Mouse (Mus musculus) liver, embryonic 14.5 days (tissue): ENCODE data around the gene Marf1. TPM values are rescaled to one million over a fixed set of nuclear protein-coding genes. Genes with fewer than 3 reads are reported as not detected.

Source experiments
- ATAC-seq: fragments of 200-750 bp; cut with Nextera tagmentation; 2 replicates; pipeline ENCODE4 v1.8.0; 2017; ENCODE audit warnings: moderate number of reproducible peaks, mild to moderate bottlenecking, moderate library complexity; ENCODE audit not compliant: insufficient read depth
- DNase-seq, 3 experiments: peaks; one replicate each; pipeline ENCODE4 v3.0.0-alpha.2; 2012 to 2013; ENCODE audit warnings: low read depth in 3 of 3, low spot score in 3 of 3
- H3K27ac ChIP-seq: fragments of 300-500 bp; sonication (generic); 2 replicates; pipeline ENCODE4 v1.5.1; 2014; ENCODE audit warnings: moderate library complexity, mild to moderate bottlenecking, control low read depth, inconsistent platforms
- H3K27me3 ChIP-seq: fragments of 300-500 bp; sonication (generic); 2 replicates; pipeline ENCODE4 v1.6.1; 2014; ENCODE audit warnings: mild to moderate bottlenecking, low read length, moderate library complexity; ENCODE audit not compliant: control insufficient read depth, insufficient read depth
- H3K36me3 ChIP-seq: fragments of 300-500 bp; sonication (generic); replicated peaks from 2 replicates; pipeline ENCODE4 v1.6.1; 2014; ENCODE audit warnings: low read depth; ENCODE audit not compliant: control insufficient read depth, insufficient read depth
- H3K4me1 ChIP-seq, 2 experiments: fragments of 200-500 bp in 1 of 2; fragments of 300-500 bp in 1 of 2; sonication (generic) in 1 of 2; replicated peaks; 2 replicates each; pipeline ENCODE4 v1.6.1; 2012 to 2014; ENCODE audit warnings: antibody characterized with exemption in 1 of 2, inconsistent platforms in 1 of 2, low read length in 1 of 2; ENCODE audit not compliant: control insufficient read depth in 2 of 2, insufficient read depth in 2 of 2
- H3K4me2 ChIP-seq: fragments of 300-500 bp; sonication (generic); 2 replicates; pipeline ENCODE4 v1.6.1; 2014; ENCODE audit warnings: low read depth, mild to moderate bottlenecking, control low read depth, moderate library complexity
- H3K4me3 ChIP-seq, 2 experiments: fragments of 200-500 bp in 1 of 2; fragments of 300-500 bp in 1 of 2; sonication (generic) in 1 of 2; 2 replicates each; pipeline ENCODE4 v1.5.1; 2012 to 2014; ENCODE audit warnings: low read depth in 2 of 2, low read length in 2 of 2, mild to moderate bottlenecking in 2 of 2, control low read depth in 1 of 2, inconsistent platforms in 1 of 2, moderate library complexity in 1 of 2; ENCODE audit not compliant: insufficient read depth in 1 of 2
- H3K9ac ChIP-seq: fragments of 300-500 bp; sonication (generic); replicated peaks from 2 replicates; pipeline ENCODE4 v1.6.1; 2014; ENCODE audit warnings: mild to moderate bottlenecking, control low read depth, moderate library complexity
- H3K9me3 ChIP-seq: fragments of 300-500 bp; sonication (generic); 2 replicates; pipeline ENCODE4 v1.6.1; 2016; ENCODE audit warnings: low read length, mixed read lengths; ENCODE audit not compliant: control insufficient read depth
- CTCF ChIP-seq: IDR thresholded peaks from 2 replicates; pipeline ENCODE4 v1.5.1; 2016; ENCODE audit warnings: antibody characterized with exemption, low read depth, control low read depth
- EP300 ChIP-seq: IDR thresholded peaks from 2 replicates; pipeline ENCODE4 v1.6.1; 2016; ENCODE audit warnings: antibody characterized with exemption, low read depth
- WGBS: fragments of 180-500 bp; shearing (Covaris S2); extraction: QIAGEN DNeasy Blood & Tissue Kit; methylation state at CpG from one replicate; pipeline ENCODE4 v1.1.7; 2014; ENCODE audit not compliant: insufficient replicate concordance; 5-methylcytosine and 5-hydroxymethylcytosine counted together
- polyA plus RNA-seq, 2 experiments: library from polyadenylated mRNA; depleted of rRNA in 1 of 2; stranded (reverse) in 1 of 2; unstranded in 1 of 2; fragments of >200 nt; fragmentation: Nextera tagmentation in 1 of 2; extraction: Ambion mirVana in 1 of 2; gene quantifications; 2 replicates each; pipeline versions ENCODE4 v1.2.1 to v1.2.3; 2012 to 2014

Gene Marf1
- polyA plus RNA-seq, 2 experiments, result 4.7 to 5.9 TPM

DNA sequence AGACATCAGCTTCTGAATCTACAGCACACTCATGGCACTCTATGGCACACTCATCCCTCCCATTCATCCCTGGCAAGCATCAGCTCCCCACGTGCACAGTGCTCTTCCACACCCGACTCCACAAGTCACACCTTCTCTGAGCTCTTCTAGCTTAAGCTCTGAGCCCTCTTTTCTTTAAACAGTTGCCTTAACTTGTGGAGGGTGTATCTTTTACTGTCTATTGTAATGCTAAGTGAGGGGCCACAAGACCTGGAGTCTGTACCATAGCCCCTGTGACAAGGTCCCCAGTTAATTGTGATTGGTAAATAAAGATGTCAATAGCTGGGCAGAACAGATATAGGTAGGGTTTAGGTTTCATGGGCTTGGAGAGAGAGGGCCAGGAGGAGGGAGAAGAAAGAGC, 39.2 kb downstream of the Marf1 start:
- H3K4me2 ChIP-seq, result no peak overlapping the region
- no peak overlapping the region for H3K4me3 ChIP-seq
- DNase-seq, result no peak
- TF ChIP-seq CTCF (no peak), EP300 (no peak)
- H3K9me3 ChIP-seq, result no peaks in the 10 kb centered on the region
- 81% methylated on average over 2 of the region's 2 CpGs for WGBS
- H3K9ac ChIP-seq, result no peak overlapping the region
- H3K27me3 ChIP-seq, result no peaks in the 10 kb centered on the region
- H3K27ac ChIP-seq, result no peak overlapping the region
- no peak for ATAC-seq
- no peaks in the 10 kb centered on the region for H3K4me1 ChIP-seq
- peaks cover 27% of the 10 kb centered on the region for H3K36me3 ChIP-seq

DNA sequence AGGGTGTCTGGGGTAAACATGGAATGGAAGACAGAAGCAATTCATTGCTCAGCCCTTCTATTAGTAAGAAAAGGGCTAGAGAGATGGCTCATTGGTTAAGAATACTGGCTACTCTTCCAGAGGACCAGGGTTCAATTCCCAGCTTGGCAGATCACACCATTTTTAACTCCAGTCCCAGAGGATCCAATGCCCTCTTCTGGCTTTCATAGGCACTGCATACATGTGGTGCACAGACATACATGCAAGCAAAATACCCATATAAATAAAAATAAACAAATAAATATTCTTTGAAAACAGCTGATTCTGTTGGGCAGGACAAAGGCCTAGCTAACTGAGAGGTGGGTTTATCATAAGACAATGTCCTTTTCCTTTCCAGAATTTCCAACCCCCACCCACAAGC, 40.6 kb downstream of the Marf1 start:
- Histone ChIP-seq H3K9me3 (no peaks in the 10 kb centered on the region), H3K36me3 (peaks cover 22% of the 10 kb centered on the region), H3K4me1 (no peaks in the 10 kb centered on the region), H3K9ac (no peak overlapping the region), H3K4me3 (no peak overlapping the region), H3K27ac (no peak overlapping the region), H3K4me2 (no peak overlapping the region), H3K27me3 (no peaks in the 10 kb centered on the region)
- TF ChIP-seq CTCF (peak; percentile 15; the same call in 1 of the 2 replicates), EP300 (no peak)
- DNase-seq (no peak), ATAC-seq (no peak)

GRCm38 (mm10) chr16:14121563-14121962, 41.6 kb downstream of the Marf1 start:
- no peak overlapping the region for H3K4me2 ChIP-seq
- H3K9ac ChIP-seq, result no peak overlapping the region
- no peak overlapping the region for H3K4me3 ChIP-seq
- DNase-seq, result no peak
- H3K4me1 ChIP-seq, result no peaks in the 10 kb centered on the region
- H3K27me3 ChIP-seq, result no peaks in the 10 kb centered on the region
- TF ChIP-seq CTCF (no peak), EP300 (no peak)
- no peaks in the 10 kb centered on the region for H3K9me3 ChIP-seq
- 87% methylated on average over 7 of the region's 7 CpGs for WGBS
- ATAC-seq, result no peak
- no peak overlapping the region for H3K27ac ChIP-seq
- peaks cover 16% of the 10 kb centered on the region for H3K36me3 ChIP-seq

DNA sequence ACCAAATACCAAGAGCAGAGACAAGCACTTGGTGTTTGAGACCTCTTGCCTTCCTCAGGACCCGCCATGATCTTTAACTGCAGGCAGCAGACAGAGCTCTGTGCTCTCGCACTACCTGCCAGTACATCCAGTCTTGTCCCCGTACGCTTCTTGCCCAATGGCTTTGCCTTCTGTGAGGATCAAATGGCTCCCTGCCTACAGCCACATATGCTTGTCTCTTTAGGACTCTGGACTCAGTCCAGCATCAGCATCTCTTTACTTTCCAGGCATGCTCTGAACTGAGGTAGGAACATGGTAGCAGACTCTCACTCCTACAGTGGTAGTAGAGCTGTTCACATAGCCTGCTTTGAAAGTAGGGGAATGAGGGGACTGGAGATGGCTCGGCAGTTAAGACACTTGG, 42.2 kb downstream of the Marf1 start:
- ATAC-seq (no peak), DNase-seq (no peak)
- Histone ChIP-seq H3K27ac (no peak overlapping the region), H3K9ac (no peak overlapping the region), H3K36me3 (peaks cover 11% of the 10 kb centered on the region), H3K4me1 (no peaks in the 10 kb centered on the region), H3K27me3 (no peaks in the 10 kb centered on the region), H3K4me2 (no peak overlapping the region), H3K9me3 (no peaks in the 10 kb centered on the region), H3K4me3 (no peak overlapping the region)
- WGBS, result 79% methylated on average over 5 of the region's 5 CpGs
- TF ChIP-seq EP300 (no peak), CTCF (no peak)

DNA sequence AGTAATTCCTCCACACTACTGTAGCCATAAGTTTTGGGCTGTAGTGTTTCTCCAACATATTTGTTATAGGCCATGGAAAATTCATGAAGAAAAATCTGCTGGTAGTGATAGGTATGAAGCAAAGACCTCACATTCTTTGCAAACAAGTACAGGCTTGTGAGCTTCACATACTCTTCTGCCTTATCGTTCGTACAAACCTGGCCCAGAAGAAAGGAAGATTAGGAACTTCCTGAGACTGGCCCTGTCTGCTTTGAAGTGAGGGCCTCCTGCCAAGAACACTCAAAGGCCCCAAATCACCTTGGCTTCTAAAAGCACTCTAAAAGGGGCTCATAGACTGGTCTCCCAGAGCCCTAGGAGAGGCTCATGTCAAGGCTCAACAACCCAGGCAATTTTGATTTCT, 45.9 kb downstream of the Marf1 start:
- Histone ChIP-seq H3K9ac (no peak overlapping the region), H3K27me3 (no peaks in the 10 kb centered on the region), H3K9me3 (no peaks in the 10 kb centered on the region), H3K4me2 (no peak overlapping the region), H3K27ac (no peak overlapping the region), H3K36me3 (peaks cover 5% of the 10 kb centered on the region), H3K4me1 (no peaks in the 10 kb centered on the region), H3K4me3 (no peak overlapping the region)
- ATAC-seq (no peak), DNase-seq (no peak)
- no peak for TF ChIP-seq EP300
- no peak for TF ChIP-seq CTCF
- 64% methylated on average over 2 of the region's 2 CpGs for WGBS
